ENCODE assay signal across 25 mouse cellular contexts in genomic region chr1:168008216-168008615, GRCm38 (mm10).
A peak's percentile ranks its signal among the peaks of the same experiment; 100 is the strongest.
DNase-seq lines count a peak whose midpoint lies in the region; ATAC-seq lines count a peak whose summit lies in the region.
"Had no signal": no experiment of that assay in that cellular context is flagged by ENCODE, and none has a peak within 500 bp of the region (broad histone marks: within the 10 kb centered on the region; RNA-seq: fewer than 3 reads in every experiment).

No protein-coding gene starts in this region.

- WGBS in forebrain, embryonic 16.5 days, result 70% methylated on average over 1 of the region's 1 CpGs
- 90% methylated on average over 1 of the region's 1 CpGs for WGBS in forebrain, embryonic 10.5 days

- 0 out of 2 replicates have a peak, but pooled peaks have one; percentile 58 for ATAC-seq in forebrain, embryonic 16.5 days
- peak; percentile 92 for ATAC-seq in frontal cortex, adult (ENCODE audit: low TSS enrichment)
- ATAC-seq: activated CD4-positive, CD25-positive, alpha-beta regulatory T cell, adult 4 months; forebrain, embryonic 13.5 days; Patski had no signal

- H3K27me3 ChIP-seq in forebrain, embryonic 16.5 days (replicated peaks; ENCODE audit: control insufficient read depth, insufficient read depth, low read length), result no peaks in the 10 kb centered on the region
- H3K27me3 ChIP-seq in forebrain, embryonic 10.5 days (ENCODE audit: poor library complexity, severe bottlenecking), result no peaks in the 10 kb centered on the region
- H3K27me3 ChIP-seq: embryonic facial prominence, embryonic 13.5 days; embryonic facial prominence, embryonic 15.5 days; forebrain, embryonic 13.5 days had no signal

- no peaks in the 10 kb centered on the region for H3K9me3 ChIP-seq in forebrain, embryonic 16.5 days (ENCODE audit: control insufficient read depth, low read length)
- peaks cover 3% of the 10 kb centered on the region; the same call in 1 of the 2 replicates for H3K9me3 ChIP-seq in forebrain, embryonic 10.5 days
- H3K9me3 ChIP-seq: embryonic facial prominence, embryonic 13.5 days; embryonic facial prominence, embryonic 15.5 days; forebrain, embryonic 13.5 days had no signal

- no peak overlapping the region for H3K4me3 ChIP-seq in forebrain, embryonic 16.5 days (replicated peaks; ENCODE audit: low read length)
- H3K4me3 ChIP-seq in forebrain, embryonic 10.5 days, result no peak overlapping the region
- H3K4me3 ChIP-seq: embryonic facial prominence, embryonic 13.5 days; embryonic facial prominence, embryonic 15.5 days; erythroblast, embryonic 14.5 days; forebrain, embryonic 13.5 days; gastrocnemius, adult 2 months had no signal

- peaks cover 6% of the 10 kb centered on the region for H3K4me1 ChIP-seq in forebrain, embryonic 16.5 days (replicated peaks; ENCODE audit: control insufficient read depth, insufficient read depth, low read length)
- H3K4me1 ChIP-seq in forebrain, embryonic 10.5 days, result peaks cover 5% of the 10 kb centered on the region
- H3K4me1 ChIP-seq: embryonic facial prominence, embryonic 15.5 days had no signal

- no peak overlapping the region for H3K9ac ChIP-seq in forebrain, embryonic 16.5 days (replicated peaks; ENCODE audit: low read depth, low read length)
- H3K9ac ChIP-seq: embryonic facial prominence, embryonic 13.5 days; embryonic facial prominence, embryonic 15.5 days; forebrain, embryonic 13.5 days had no signal

- H3K27ac ChIP-seq in forebrain, embryonic 16.5 days (ENCODE audit: low read length), result peak overlapping the region; percentile 47; the same call in 1 of the 2 replicates
- no peak overlapping the region for H3K27ac ChIP-seq in forebrain, embryonic 10.5 days
- H3K27ac ChIP-seq: embryonic facial prominence, embryonic 13.5 days; embryonic facial prominence, embryonic 15.5 days; forebrain, embryonic 13.5 days; gastrocnemius, adult 2 months had no signal

- H3K4me2 ChIP-seq in forebrain, embryonic 16.5 days (ENCODE audit: low read length), result no peak overlapping the region
- H3K4me2 ChIP-seq: embryonic facial prominence, embryonic 13.5 days; embryonic facial prominence, embryonic 15.5 days; forebrain, embryonic 13.5 days had no signal

- no peak for DNase-seq in forebrain, embryonic 10.5 days (ENCODE audit: extremely low spot score, low spot score)
- no peak for DNase-seq in frontal cortex, postnatal 10 days (ENCODE audit: low spot score in 2 of 2)
- peak; percentile 47 for DNase-seq in brain, adult 2 months (ENCODE audit: low read depth, low spot score)
- peak; percentile 30 for DNase-seq in brain, embryonic 18.5 days (ENCODE audit: low read depth, low spot score)
- DNase-seq in right cerebral cortex, postnatal 4 days, result no peak
- no peak for DNase-seq in cerebellum, postnatal 14 days
- DNase-seq: adrenal gland, adult 8-10 months; adrenal gland, postnatal 14 days; adrenal gland, postnatal 36 days; cerebellum, adult 11-12 months; cerebellum, adult 2 months; cerebellum, adult 9-10 months; cerebellum, postnatal 10 days; cerebellum, postnatal 36 days; embryo, embryonic 11 days; gastrocnemius, adult 2 months; gastrocnemius, postnatal 10 days had no signal

- H3K36me3 ChIP-seq in forebrain, embryonic 16.5 days (ENCODE audit: control insufficient read depth, insufficient read depth), result no peaks in the 10 kb centered on the region
- no peaks in the 10 kb centered on the region for H3K36me3 ChIP-seq in forebrain, embryonic 10.5 days (replicated peaks)
- H3K36me3 ChIP-seq: embryonic facial prominence, embryonic 13.5 days; embryonic facial prominence, embryonic 15.5 days had no signal

Comparison
In these comparisons a context has a peak if more than half of its experiments do, and no peak if none do; other contexts are left out.
1. DNase-seq: peak in brain, adult 2 months (single experiment) and brain, embryonic 18.5 days (single experiment); none in forebrain, embryonic 10.5 days (single experiment), frontal cortex, postnatal 10 days (0 of 2), right cerebral cortex, postnatal 4 days (single experiment) and cerebellum, postnatal 14 days (0 of 2).